9 mouse cellular contexts compared by ENCODE assay signal in genomic region chr12:91625013-91625412, GRCm38 (mm10). TPM values are rescaled to one million over a fixed set of nuclear protein-coding genes. Genes with fewer than 3 reads are reported as not detected.
DNase-seq lines count a peak whose midpoint lies in the region; ATAC-seq and TF ChIP-seq lines count a peak whose summit lies in the region.
"Had no signal": no experiment of that assay in that cellular context is flagged by ENCODE, and none has a peak within 500 bp of the region (broad histone marks: within the 10 kb centered on the region; RNA-seq: fewer than 3 reads in every experiment).

No protein-coding gene starts in this region.

- peak; percentile 74 for DNase-seq in CD4-positive, CD25-positive, alpha-beta regulatory T cell, adult 2 months (ENCODE audit: low read depth, low spot score)
- DNase-seq in ZHBTc4 (ENCODE audit: low read depth, low spot score) = peak; percentile 57
- DNase-seq in kidney, postnatal 25 days = peak; percentile 45 to 74
- DNase-seq in thymus, postnatal 14 days = peak; percentile 53
- DNase-seq in gastrocnemius, postnatal 25 days = no peak
- DNase-seq in gastrocnemius, postnatal 4 days (ENCODE audit: low spot score in 2 of 2) = no peak

- no peak overlapping the region for H3K9ac ChIP-seq in intestine, postnatal 0 days (ENCODE audit: low read depth, low read length)
- no peak overlapping the region for H3K9ac ChIP-seq in intestine, embryonic 16.5 days (ENCODE audit: low read depth, low read length)

- no peaks in the 10 kb centered on the region for H3K4me1 ChIP-seq in intestine, postnatal 0 days (replicated peaks; ENCODE audit: control insufficient read depth, insufficient read depth, low read length)
- H3K4me1 ChIP-seq in intestine, embryonic 16.5 days (ENCODE audit: control insufficient read depth, insufficient read depth, low read length) = no peaks in the 10 kb centered on the region

- no peaks in the 10 kb centered on the region for H3K36me3 ChIP-seq in intestine, postnatal 0 days (ENCODE audit: control insufficient read depth, insufficient read depth)
- no peaks in the 10 kb centered on the region for H3K36me3 ChIP-seq in intestine, embryonic 16.5 days (ENCODE audit: control insufficient read depth, insufficient read depth, low read length)

- no peaks in the 10 kb centered on the region for H3K27me3 ChIP-seq in intestine, postnatal 0 days (replicated peaks; ENCODE audit: control insufficient read depth, insufficient read depth, low read length)
- no peaks in the 10 kb centered on the region for H3K27me3 ChIP-seq in intestine, embryonic 16.5 days (replicated peaks; ENCODE audit: control insufficient read depth, insufficient read depth, low read length)

- no peak for ATAC-seq in intestine, postnatal 0 days
- no peak for ATAC-seq in intestine, embryonic 16.5 days

- no peak overlapping the region for H3K4me3 ChIP-seq in intestine, postnatal 0 days (ENCODE audit: low read depth, low read length)
- no peak overlapping the region for H3K4me3 ChIP-seq in intestine, embryonic 16.5 days (ENCODE audit: low read length)
- H3K4me3 ChIP-seq: myocyte had no signal

- H3K9me3 ChIP-seq in intestine, postnatal 0 days (ENCODE audit: control insufficient read depth) = no peaks in the 10 kb centered on the region
- no peaks in the 10 kb centered on the region; the same call in 1 of the 2 replicates for H3K9me3 ChIP-seq in intestine, embryonic 16.5 days (ENCODE audit: control insufficient read depth, low read length)

- H3K27ac ChIP-seq in intestine, postnatal 0 days (ENCODE audit: low read depth, low read length) = no peak overlapping the region
- H3K27ac ChIP-seq in intestine, embryonic 16.5 days (ENCODE audit: low read length) = no peak overlapping the region

- H3K4me2 ChIP-seq in intestine, postnatal 0 days (replicated peaks; ENCODE audit: low read depth) = no peak overlapping the region
- no peak overlapping the region for H3K4me2 ChIP-seq in intestine, embryonic 16.5 days (ENCODE audit: low read depth, low read length)

- TF ChIP-seq CTCF in intestine, postnatal 0 days (IDR thresholded peaks at IDR 0.05; ENCODE audit: low read depth) = peak; percentile 73

- WGBS in intestine, postnatal 0 days = 92% methylated on average over 1 of the region's 1 CpGs
- 73% methylated on average over 1 of the region's 1 CpGs for WGBS in intestine, embryonic 16.5 days

RNA-seq across cellular contexts. Expression of gene Gtf2a1, which starts 34.7 kb away (rescaled TPM):
- 15.3 and 18.8 TPM in 2 replicates for polyA plus RNA-seq in intestine, postnatal 0 days (2015; fragmentation: Nextera tagmentation; extraction: Ambion mirVana)
- 29.9 and 32.3 TPM in 2 replicates for polyA plus RNA-seq in intestine, embryonic 16.5 days (2015; fragmentation: Nextera tagmentation; extraction: Ambion mirVana)
- total RNA-seq in gastrocnemius, postnatal 25 days (2021) = 10 to 100 TPM; 19.4 to 22.7 TPM
- 10 to 100 TPM; 30.4 to 31.2 TPM for total RNA-seq in gastrocnemius, postnatal 4 days (2021)

Comparison
In these comparisons a context has a peak if more than half of its experiments do, and no peak if none do; other contexts are left out.
1. DNase-seq: peak in CD4-positive, CD25-positive, alpha-beta regulatory T cell, adult 2 months (single experiment), ZHBTc4 (single experiment), kidney, postnatal 25 days (2 of 2) and thymus, postnatal 14 days (single experiment); none in gastrocnemius, postnatal 25 days (single experiment) and gastrocnemius, postnatal 4 days (0 of 2).